Mouse (Mus musculus) kidney, postnatal 36 days (tissue): ENCODE data around the gene Gje1.

Experiments used
- DNase-seq, 2 experiments: peaks; one replicate each; pipeline ENCODE4 v3.0.0; 2021 to 2022; ENCODE audit warnings: mixed read lengths in 2 of 2

The Gje1 gene

GRCm38 (mm10) chr10:14718114-14718513 is at the start of gene Gje1:
Gene Gje1 (minus strand): TSS chr10:14718214.
- DNase-seq: no peak

- no peak for DNase-seq
Observed at GRCm38 (mm10) chr10:14760618-14761017, 42.6 kb upstream of the Gje1 start.

DNA sequence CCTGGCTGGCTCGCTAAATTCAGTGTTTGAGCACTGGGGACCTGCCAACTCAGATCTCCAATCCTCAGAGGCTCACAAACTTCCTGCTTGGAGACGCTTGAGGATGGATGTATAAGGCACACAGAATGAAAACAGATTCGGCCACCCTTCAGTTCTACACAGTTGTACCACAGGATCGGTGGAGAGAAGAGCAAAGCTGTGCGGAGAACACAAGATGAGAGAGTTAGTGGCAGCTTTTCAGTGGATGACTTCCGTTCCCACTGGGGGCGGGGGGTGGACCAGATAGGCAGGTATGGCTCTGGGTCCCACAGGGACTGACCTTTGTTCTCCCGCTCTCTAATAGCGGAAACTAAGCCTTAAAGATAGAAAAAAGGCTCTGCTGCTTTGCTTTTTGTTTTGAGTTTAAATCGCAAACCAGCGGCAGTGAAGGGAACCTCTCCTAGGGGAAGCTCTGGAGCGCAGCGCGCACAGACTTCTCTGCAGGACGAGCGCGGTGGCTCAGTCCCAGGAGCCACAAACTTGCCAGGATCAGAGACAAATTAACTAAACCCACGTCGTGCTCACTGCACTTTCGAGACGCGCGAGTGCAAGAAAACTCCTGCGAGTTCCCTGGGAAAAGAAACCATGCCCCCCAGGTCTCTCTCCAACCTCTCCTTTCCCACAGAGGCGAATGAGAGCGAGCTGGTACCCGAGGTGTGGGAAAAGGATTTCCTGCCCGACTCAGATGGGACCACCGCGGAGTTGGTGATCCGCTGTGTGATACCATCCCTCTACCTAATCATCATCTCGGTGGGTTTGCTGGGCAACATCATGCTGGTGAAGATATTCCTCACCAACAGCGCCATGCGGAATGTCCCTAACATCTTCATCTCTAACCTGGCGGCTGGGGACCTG is 41.9 kb upstream of the Gje1 start:
- no peak for DNase-seq

DNA sequence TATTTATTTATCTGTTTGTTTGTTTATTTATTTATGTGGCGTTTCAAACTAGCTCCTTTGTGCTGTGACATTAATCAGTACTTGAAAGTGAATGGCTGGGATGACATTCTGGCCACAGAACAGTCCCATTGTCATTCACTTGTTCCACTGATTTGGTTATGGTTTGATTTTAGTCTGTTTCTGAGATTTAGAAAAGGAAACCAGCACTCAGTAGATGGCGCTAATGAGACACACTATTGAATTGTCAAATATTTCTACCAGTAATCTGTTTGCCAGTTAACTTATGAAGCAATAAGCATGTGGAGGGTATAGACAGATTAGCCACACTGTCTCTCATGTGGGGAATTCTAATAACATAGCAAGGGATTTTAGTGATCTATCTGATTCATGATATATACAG is 16.3 kb upstream of the Gje1 start:
- peak; percentile 21 to 35 for DNase-seq

- DNase-seq: no peak
Observed at GRCm38 (mm10) chr10:14725671-14726070, 7.7 kb upstream of the Gje1 start.

DNA sequence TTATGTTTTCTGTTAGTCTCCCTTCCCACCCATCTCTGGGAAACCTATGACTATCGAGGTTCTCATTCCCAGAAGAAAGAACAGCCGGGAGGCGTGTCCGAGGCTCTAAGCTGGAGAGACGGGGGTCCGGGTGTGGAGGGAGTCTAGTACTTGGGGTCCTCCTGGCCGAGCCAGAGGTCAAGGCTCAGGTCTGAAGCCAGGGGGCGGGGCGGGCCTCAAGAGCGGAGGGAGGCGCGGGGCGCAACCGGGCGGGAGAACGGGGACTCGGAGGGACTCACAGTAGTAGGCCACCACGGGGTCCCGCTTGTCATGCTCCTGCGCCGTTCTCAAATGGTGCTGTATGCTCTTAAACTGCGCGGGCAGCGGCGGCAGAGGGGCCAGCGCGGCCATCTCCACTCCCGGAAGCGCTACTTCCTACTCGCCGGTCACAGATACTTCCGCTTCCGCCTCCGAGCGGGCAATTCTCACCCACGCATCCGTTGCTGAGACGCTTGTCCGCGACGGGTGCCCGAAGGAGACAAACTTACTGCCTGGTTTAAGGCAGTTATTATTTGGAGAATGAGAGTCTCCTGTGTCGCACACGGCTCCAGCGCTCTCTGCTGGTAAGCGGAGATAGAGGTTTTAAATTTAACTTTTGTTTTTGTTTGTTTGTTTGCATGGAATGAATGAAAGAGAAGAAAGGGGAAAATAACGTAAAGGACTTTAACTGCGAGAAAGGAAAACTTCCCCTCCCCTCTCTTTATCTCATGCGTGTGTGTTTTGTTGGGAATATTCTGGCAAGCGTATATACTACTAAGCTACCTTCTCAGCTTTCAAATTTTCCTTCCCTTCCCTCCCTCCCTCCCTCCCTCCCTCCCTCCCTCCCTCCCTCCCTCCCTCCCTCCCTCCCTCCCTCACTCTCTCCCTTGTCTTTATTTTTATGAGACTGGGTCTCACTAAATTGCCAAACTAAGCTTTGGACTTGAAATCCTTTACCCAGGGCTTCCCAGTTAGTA is 12.6 kb downstream of the Gje1 start, which contains the start of the genes Vta1 and Nmbr:
Gene Vta1 (minus strand): TSS at position 489 of the 995 bp plus-strand sequence.
Gene Nmbr (plus strand): TSS at position 520 of the 995 bp plus-strand sequence.
- peak; percentile 99 for DNase-seq

DNA sequence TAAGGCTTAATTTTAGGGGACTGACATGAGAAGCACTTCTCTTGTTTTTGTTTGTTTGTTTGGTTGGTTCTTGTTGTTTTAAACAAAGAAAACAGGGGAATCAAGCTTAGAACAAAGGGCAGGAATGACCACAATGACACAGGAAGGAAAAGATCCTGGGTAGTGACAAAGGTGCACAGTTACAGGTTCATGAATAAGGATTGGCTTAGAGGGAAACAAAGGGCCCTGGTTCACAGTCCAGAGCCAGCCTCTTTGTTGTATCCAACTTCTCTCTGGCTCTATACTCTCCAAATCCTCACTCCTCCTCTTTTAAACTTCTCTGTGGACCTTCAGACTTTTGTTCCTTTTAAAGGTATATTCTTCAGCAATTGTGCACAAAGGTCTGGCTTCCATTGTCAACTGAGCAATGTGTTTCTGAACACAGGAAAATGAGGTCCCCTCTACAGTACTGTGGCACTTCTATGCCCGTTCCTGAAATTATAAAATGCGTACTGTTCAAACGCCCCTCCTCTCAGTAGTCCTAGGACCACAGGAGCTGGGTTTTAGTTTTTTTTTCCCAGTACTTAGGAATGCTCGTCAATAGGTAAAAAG is 14.1 kb downstream of the Gje1 start:
- DNase-seq: no peak

DNA sequence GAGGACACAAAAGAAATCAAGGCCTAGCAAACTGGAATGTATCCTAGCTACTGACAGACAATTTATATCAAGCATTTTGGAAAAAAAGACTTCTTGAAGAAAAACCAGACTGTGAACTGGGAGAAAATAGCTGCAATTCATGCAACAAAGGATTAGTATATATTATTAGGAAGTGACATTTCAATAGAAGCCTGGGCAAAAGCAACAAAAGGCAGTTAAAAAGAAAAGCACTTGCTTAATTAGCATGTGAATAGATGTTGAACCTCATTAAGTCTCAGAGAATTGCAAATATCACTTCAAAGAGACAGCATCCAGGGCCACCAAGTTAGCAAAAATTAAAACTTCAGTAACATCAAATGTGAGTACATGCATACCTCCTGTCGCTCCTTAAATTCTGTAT is 14.8 kb downstream of the Gje1 start:
- no peak for DNase-seq

- no peak for DNase-seq
Observed at GRCm38 (mm10) chr10:14690349-14690748, 27.7 kb downstream of the Gje1 start.

DNA sequence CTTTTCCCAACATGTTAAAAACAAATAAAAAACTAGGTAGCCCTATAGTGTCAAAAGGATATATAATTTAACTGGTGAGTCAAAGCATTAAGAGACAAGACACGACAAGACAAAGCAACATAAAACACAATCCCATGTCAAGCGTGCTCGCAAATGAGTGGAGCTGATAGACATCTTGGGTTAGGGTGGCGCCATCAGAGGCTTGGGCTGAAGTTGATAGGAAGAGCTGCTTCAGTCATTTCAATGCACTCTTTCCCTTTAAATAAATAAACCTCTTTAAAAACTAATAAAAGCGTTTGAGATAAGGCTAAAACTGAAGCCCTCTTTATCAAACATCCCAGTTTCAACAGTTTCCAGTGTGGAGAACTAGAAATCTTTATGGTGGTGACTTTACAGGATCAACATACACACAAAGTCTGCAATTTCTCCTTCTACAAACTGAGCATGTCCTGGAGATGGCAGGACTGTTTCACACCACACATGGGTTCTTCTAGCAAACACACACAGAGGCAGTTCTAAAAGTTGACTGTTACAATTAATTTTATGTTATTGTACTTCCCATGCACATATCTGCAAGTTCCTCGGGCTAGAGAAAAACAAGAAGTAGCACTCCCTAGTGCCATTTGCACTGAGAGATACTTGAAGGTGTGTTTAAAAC is 29.1 kb downstream of the Gje1 start:
- DNase-seq: no peak

- no peak for DNase-seq
Observed at GRCm38 (mm10) chr10:14685663-14686062, 32.4 kb downstream of the Gje1 start.

DNA sequence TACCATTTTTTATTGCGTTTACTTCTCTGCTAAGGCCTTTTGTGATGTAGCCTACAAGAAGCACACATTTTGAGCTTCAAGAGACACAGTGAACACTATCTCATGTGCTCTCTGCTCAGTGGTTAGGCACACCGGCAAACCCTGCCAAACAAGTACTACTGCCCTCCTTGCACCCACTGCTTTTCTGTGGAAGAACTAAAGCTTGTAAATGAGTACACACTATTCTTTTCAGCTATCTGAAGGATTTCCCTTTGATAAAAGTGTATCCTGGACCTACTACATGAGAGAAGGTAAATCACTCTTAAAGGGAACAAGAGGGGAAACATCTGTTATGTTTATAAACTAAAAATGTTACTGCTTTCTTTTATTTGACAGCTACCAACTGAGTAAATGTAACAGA is 51.9 kb downstream of the Gje1 start:
- no peak for DNase-seq
